Mouse (Mus musculus): ENCODE measurements around the gene Tuba3b. TPM values are rescaled to one million over a fixed set of nuclear protein-coding genes. Genes with fewer than 3 reads are reported as not detected.

Gene Tuba3b
- polyA plus RNA-seq, 1 experiment from 2014 or later, result not detected

DNA sequence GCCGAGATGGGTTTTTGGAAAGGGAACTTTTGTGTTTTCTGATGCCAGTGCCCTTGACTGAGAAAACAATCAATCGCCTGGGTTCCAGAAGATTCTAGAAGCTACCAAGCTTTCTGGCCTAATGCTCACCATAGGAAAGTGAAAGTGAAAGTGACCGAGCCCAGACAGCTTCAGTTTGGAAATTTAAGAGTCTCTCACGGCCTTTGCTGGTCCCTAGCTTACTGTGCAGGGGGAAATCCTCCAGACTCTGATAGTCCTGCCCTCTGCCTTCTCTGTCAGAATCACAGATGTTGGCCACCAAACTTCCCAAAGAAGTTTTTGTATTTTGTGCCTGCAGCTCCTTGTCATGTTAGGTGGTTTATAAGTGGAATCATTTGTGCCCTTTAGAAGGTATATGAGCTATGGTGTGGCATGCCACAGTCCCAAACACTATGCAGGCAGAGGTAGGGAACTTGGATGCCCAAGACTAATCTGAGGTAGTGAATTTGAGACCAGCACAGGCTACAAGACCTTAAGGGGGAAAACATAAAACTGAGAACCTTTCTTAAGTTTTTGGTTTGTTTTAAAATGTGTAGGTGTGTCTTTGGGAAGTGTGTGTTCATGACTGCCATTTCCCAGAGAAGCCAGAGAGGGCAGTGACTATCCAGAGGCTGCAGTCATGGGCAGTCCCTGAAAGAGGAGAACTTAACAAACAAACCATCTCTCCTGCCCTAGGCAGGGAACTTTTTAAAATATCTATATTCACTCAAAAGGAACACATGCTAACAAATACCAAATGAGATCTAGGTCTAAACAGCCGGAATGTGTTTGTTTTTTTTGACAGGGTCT lies 1.1 kb downstream of the Tuba3b start:
- no peaks in the 10 kb centered on the region for H3K4me1 ChIP-seq (ENCODE audit: control insufficient read depth, insufficient read depth, low read length)
- H3K4me2 ChIP-seq (ENCODE audit: low read length), result no peak overlapping the region
- no peak overlapping the region for H3K9ac ChIP-seq (ENCODE audit: low read length)
- no peak overlapping the region for H3K27ac ChIP-seq (ENCODE audit: low read depth, low read length)
- ATAC-seq, result no peak
- H3K4me3 ChIP-seq (ENCODE audit: low read depth, low read length), result no peak overlapping the region
- no peak for DNase-seq (ENCODE audit: low spot score)
- 90% methylated on average over 5 of the region's 5 CpGs for WGBS
- H3K36me3 ChIP-seq (ENCODE audit: control insufficient read depth, insufficient read depth, low read length), result no peaks in the 10 kb centered on the region
- no peaks in the 10 kb centered on the region for H3K9me3 ChIP-seq (replicated peaks; ENCODE audit: control insufficient read depth, low read length)
- no peaks in the 10 kb centered on the region for H3K27me3 ChIP-seq (replicated peaks; ENCODE audit: control insufficient read depth, insufficient read depth, low read length)

GRCm38 (mm10) chr6:145623141-145623540 lies 7.6 kb downstream of the Tuba3b start:
- H3K27ac ChIP-seq (ENCODE audit: low read depth, low read length), result no peak overlapping the region
- ATAC-seq (no peak), DNase-seq (ENCODE audit: low spot score) (no peak)
- 86% methylated on average over 4 of the region's 4 CpGs for WGBS
- no peaks in the 10 kb centered on the region for H3K36me3 ChIP-seq (ENCODE audit: control insufficient read depth, insufficient read depth, low read length)
- H3K9me3 ChIP-seq (replicated peaks; ENCODE audit: control insufficient read depth, low read length), result no peaks in the 10 kb centered on the region
- H3K4me2 ChIP-seq (ENCODE audit: low read length), result no peak overlapping the region
- H3K27me3 ChIP-seq (replicated peaks; ENCODE audit: control insufficient read depth, insufficient read depth, low read length), result no peaks in the 10 kb centered on the region
- no peak overlapping the region for H3K4me3 ChIP-seq (ENCODE audit: low read depth, low read length)
- H3K4me1 ChIP-seq (ENCODE audit: control insufficient read depth, insufficient read depth, low read length), result no peaks in the 10 kb centered on the region
- no peak overlapping the region for H3K9ac ChIP-seq (ENCODE audit: low read length)

DNA sequence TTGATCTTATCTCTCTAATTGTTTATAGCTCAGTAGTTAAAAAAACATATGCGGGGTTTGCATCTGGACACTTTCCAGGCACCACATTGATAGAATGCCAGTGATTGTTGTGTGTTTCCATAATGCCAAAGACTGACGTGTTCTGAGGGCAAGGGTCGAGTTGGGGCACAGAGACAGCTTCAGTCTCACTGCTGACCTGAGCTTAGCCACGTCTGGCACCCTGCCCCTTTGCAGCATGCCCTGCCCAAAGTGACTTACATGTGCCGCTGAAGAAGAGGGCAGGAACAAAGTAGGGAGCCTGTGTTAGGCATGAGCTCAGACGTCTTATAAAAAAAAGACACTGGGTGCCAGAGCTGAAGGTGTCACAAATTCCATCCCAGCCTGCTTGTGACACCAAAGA lies 14.7 kb downstream of the Tuba3b start:
- DNase-seq (ENCODE audit: low spot score), result no peak
- H3K4me1 ChIP-seq (ENCODE audit: control insufficient read depth, insufficient read depth, low read length), result no peaks in the 10 kb centered on the region
- H3K4me3 ChIP-seq (ENCODE audit: low read depth, low read length), result no peak overlapping the region
- no peaks in the 10 kb centered on the region for H3K9me3 ChIP-seq (replicated peaks; ENCODE audit: control insufficient read depth, low read length)
- H3K4me2 ChIP-seq (ENCODE audit: low read length), result no peak overlapping the region
- no peaks in the 10 kb centered on the region for H3K27me3 ChIP-seq (replicated peaks; ENCODE audit: control insufficient read depth, insufficient read depth, low read length)
- 56% methylated on average over 6 of the region's 6 CpGs for WGBS
- H3K9ac ChIP-seq (ENCODE audit: low read length), result no peak overlapping the region
- H3K27ac ChIP-seq (ENCODE audit: low read depth, low read length), result no peak overlapping the region
- H3K36me3 ChIP-seq (ENCODE audit: control insufficient read depth, insufficient read depth, low read length), result no peaks in the 10 kb centered on the region
- no peak for ATAC-seq

DNA sequence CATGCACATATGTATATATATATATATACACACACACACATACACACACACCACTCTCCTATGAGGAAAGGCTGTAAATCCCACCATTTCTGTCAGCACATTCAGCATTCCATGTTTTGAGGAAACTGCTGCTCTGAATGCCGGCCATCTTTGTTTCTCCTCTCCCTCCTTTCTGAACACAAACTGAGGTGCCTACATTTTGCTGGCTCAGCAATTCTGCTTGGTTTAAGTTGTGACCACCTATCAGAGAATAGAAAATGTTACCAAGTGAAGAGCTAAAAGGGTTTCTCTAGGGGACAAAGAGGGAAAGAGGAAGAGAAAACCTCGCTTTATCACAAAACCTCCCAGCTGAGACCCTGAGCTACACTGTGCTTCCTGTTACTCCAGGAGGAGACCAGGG lies 18.9 kb downstream of the Tuba3b start:
- ATAC-seq (no peak), DNase-seq (ENCODE audit: low spot score) (no peak)
- 81% methylated on average over 2 of the region's 2 CpGs for WGBS
- H3K36me3 ChIP-seq (ENCODE audit: control insufficient read depth, insufficient read depth, low read length), result no peaks in the 10 kb centered on the region
- no peaks in the 10 kb centered on the region for H3K27me3 ChIP-seq (replicated peaks; ENCODE audit: control insufficient read depth, insufficient read depth, low read length)
- H3K9ac ChIP-seq (ENCODE audit: low read length), result no peak overlapping the region
- H3K4me3 ChIP-seq (ENCODE audit: low read depth, low read length), result no peak overlapping the region
- no peak overlapping the region for H3K4me2 ChIP-seq (ENCODE audit: low read length)
- no peaks in the 10 kb centered on the region for H3K4me1 ChIP-seq (ENCODE audit: control insufficient read depth, insufficient read depth, low read length)
- no peaks in the 10 kb centered on the region for H3K9me3 ChIP-seq (replicated peaks; ENCODE audit: control insufficient read depth, low read length)
- no peak overlapping the region for H3K27ac ChIP-seq (ENCODE audit: low read depth, low read length)

GRCm38 (mm10) chr6:145636682-145637081 lies 21.1 kb downstream of the Tuba3b start:
- DNase-seq (ENCODE audit: low spot score) (no peak), ATAC-seq (no peak)
- Histone ChIP-seq H3K4me2 (ENCODE audit: low read length) (no peak overlapping the region), H3K27me3 (replicated peaks; ENCODE audit: control insufficient read depth, insufficient read depth, low read length) (no peaks in the 10 kb centered on the region), H3K36me3 (ENCODE audit: control insufficient read depth, insufficient read depth, low read length) (no peaks in the 10 kb centered on the region), H3K9ac (ENCODE audit: low read length) (no peak overlapping the region), H3K4me3 (ENCODE audit: low read depth, low read length) (no peak overlapping the region), H3K27ac (ENCODE audit: low read depth, low read length) (no peak overlapping the region), H3K9me3 (replicated peaks; ENCODE audit: control insufficient read depth, low read length) (0 out of 2 replicates have a peak, but pooled peaks cover 4% of the 10 kb centered on the region), H3K4me1 (ENCODE audit: control insufficient read depth, insufficient read depth, low read length) (no peaks in the 10 kb centered on the region)
- WGBS, result 90% methylated on average over 4 of the region's 4 CpGs

GRCm38 (mm10) chr6:145638248-145638647 lies 22.7 kb downstream of the Tuba3b start:
- Histone ChIP-seq H3K36me3 (ENCODE audit: control insufficient read depth, insufficient read depth, low read length) (no peaks in the 10 kb centered on the region), H3K4me2 (ENCODE audit: low read length) (no peak overlapping the region), H3K4me1 (ENCODE audit: control insufficient read depth, insufficient read depth, low read length) (no peaks in the 10 kb centered on the region), H3K9ac (ENCODE audit: low read length) (no peak overlapping the region), H3K4me3 (ENCODE audit: low read depth, low read length) (no peak overlapping the region), H3K9me3 (replicated peaks; ENCODE audit: control insufficient read depth, low read length) (0 out of 2 replicates have a peak, but pooled peaks cover 4% of the 10 kb centered on the region), H3K27me3 (replicated peaks; ENCODE audit: control insufficient read depth, insufficient read depth, low read length) (no peaks in the 10 kb centered on the region), H3K27ac (ENCODE audit: low read depth, low read length) (no peak overlapping the region)
- no peak for ATAC-seq
- 87% methylated on average over 6 of the region's 6 CpGs for WGBS
- no peak for DNase-seq (ENCODE audit: low spot score)

GRCm38 (mm10) chr6:145640971-145641506 lies 25.5 kb downstream of the Tuba3b start:
- Histone ChIP-seq H3K4me3 (ENCODE audit: low read depth, low read length) (no peak overlapping the region), H3K36me3 (ENCODE audit: control insufficient read depth, insufficient read depth, low read length) (no peaks in the 10 kb centered on the region), H3K4me2 (ENCODE audit: low read length) (no peak overlapping the region), H3K27me3 (replicated peaks; ENCODE audit: control insufficient read depth, insufficient read depth, low read length) (no peaks in the 10 kb centered on the region), H3K4me1 (ENCODE audit: control insufficient read depth, insufficient read depth, low read length) (no peaks in the 10 kb centered on the region), H3K27ac (ENCODE audit: low read depth, low read length) (no peak overlapping the region), H3K9ac (ENCODE audit: low read length) (no peak overlapping the region), H3K9me3 (replicated peaks; ENCODE audit: control insufficient read depth, low read length) (0 out of 2 replicates have a peak, but pooled peaks cover 4% of the 10 kb centered on the region)
- no peak for DNase-seq (ENCODE audit: low spot score)
- ATAC-seq, result no peak
- 90% methylated on average over 4 of the region's 4 CpGs for WGBS

DNA sequence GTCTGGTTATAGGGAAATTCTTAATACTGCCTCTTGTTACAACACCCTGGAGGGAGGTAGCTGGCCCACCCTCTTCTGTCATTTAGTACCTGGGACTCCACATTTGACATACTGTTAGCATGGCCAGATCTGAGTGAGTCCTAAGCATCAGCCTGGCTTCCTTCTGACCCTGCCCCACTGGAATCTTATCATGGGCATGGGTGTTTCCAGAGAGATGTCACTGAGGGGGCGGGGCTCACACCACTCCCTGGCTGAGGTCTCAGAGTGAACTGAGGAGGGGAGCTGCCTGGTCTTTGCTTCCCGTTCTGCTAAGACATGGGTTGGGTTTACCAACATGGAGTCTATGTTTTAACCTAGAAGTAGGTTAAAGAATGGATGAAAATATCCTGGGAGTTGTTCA lies 36.4 kb downstream of the Tuba3b start:
- H3K27me3 ChIP-seq (replicated peaks; ENCODE audit: control insufficient read depth, insufficient read depth, low read length), result no peaks in the 10 kb centered on the region
- no peak overlapping the region for H3K4me2 ChIP-seq (ENCODE audit: low read length)
- WGBS, result 76% methylated on average over 2 of the region's 2 CpGs
- no peaks in the 10 kb centered on the region for H3K36me3 ChIP-seq (ENCODE audit: control insufficient read depth, insufficient read depth, low read length)
- H3K9me3 ChIP-seq (replicated peaks; ENCODE audit: control insufficient read depth, low read length), result no peaks in the 10 kb centered on the region
- no peak overlapping the region for H3K27ac ChIP-seq (ENCODE audit: low read depth, low read length)
- H3K9ac ChIP-seq (ENCODE audit: low read length), result no peak overlapping the region
- H3K4me3 ChIP-seq (ENCODE audit: low read depth, low read length), result no peak overlapping the region
- ATAC-seq, result no peak
- H3K4me1 ChIP-seq (ENCODE audit: control insufficient read depth, insufficient read depth, low read length), result no peaks in the 10 kb centered on the region
- no peak for DNase-seq (ENCODE audit: low spot score)

GRCm38 (mm10) chr6:145652986-145653385 lies 37.4 kb downstream of the Tuba3b start:
- no peaks in the 10 kb centered on the region for H3K9me3 ChIP-seq (replicated peaks; ENCODE audit: control insufficient read depth, low read length)
- no peaks in the 10 kb centered on the region for H3K36me3 ChIP-seq (ENCODE audit: control insufficient read depth, insufficient read depth, low read length)
- no peaks in the 10 kb centered on the region for H3K4me1 ChIP-seq (ENCODE audit: control insufficient read depth, insufficient read depth, low read length)
- WGBS, result 90% methylated on average over 5 of the region's 5 CpGs
- ATAC-seq (no peak), DNase-seq (ENCODE audit: low spot score) (no peak)
- H3K4me3 ChIP-seq (ENCODE audit: low read depth, low read length), result no peak overlapping the region
- H3K27ac ChIP-seq (ENCODE audit: low read depth, low read length), result no peak overlapping the region
- H3K9ac ChIP-seq (ENCODE audit: low read length), result no peak overlapping the region
- H3K27me3 ChIP-seq (replicated peaks; ENCODE audit: control insufficient read depth, insufficient read depth, low read length), result no peaks in the 10 kb centered on the region
- H3K4me2 ChIP-seq (ENCODE audit: low read length), result no peak overlapping the region

All from forebrain, embryonic 14.5 days (tissue).